Mouse (Mus musculus) liver, embryonic 13.5 days (tissue): Measurements from ENCODE around the gene Prkca. TPM values are rescaled to one million over a fixed set of nuclear protein-coding genes. Genes with fewer than 3 reads are reported as not detected.
"Not testable (repeated sequence)": the region's sequence is repeated elsewhere in the genome, so short reads cannot be mapped to it uniquely, and the experiment has no call there.

Experiments
- ATAC-seq: fragments of 200-750 bp; cut with Nextera tagmentation; 2 replicates; pipeline ENCODE4 v1.8.0; 2017; ENCODE audit warnings: low read depth, mild to moderate bottlenecking, moderate number of reproducible peaks, moderate library complexity
- DNase-seq: peaks from one replicate; pipeline ENCODE4 v3.0.0; 2022
- H3K27ac ChIP-seq: fragments of 300-500 bp; sonication (generic); 2 replicates; pipeline ENCODE4 v1.5.1; 2015; ENCODE audit warnings: moderate library complexity, mild to moderate bottlenecking, inconsistent platforms
- H3K27me3 ChIP-seq: fragments of 300-500 bp; sonication (generic); 2 replicates; pipeline ENCODE4 v1.6.1; 2015; ENCODE audit warnings: mild to moderate bottlenecking, inconsistent platforms
- H3K36me3 ChIP-seq: fragments of 300-500 bp; sonication (generic); 2 replicates; pipeline ENCODE4 v1.6.1; 2015; ENCODE audit warnings: mild to moderate bottlenecking, inconsistent platforms
- H3K4me1 ChIP-seq: fragments of 300-500 bp; sonication (generic); replicated peaks from 2 replicates; pipeline ENCODE4 v1.6.1; 2015; ENCODE audit warnings: inconsistent platforms
- H3K4me2 ChIP-seq: fragments of 300-500 bp; sonication (generic); 2 replicates; pipeline ENCODE4 v1.6.1; 2015; ENCODE audit warnings: inconsistent platforms, mild to moderate bottlenecking, moderate library complexity
- H3K4me3 ChIP-seq: fragments of 300-500 bp; sonication (generic); replicated peaks from 2 replicates; pipeline ENCODE4 v1.5.1; 2015; ENCODE audit warnings: mild to moderate bottlenecking, inconsistent platforms
- H3K9ac ChIP-seq: fragments of 300-500 bp; sonication (generic); 2 replicates; pipeline ENCODE4 v1.6.1; 2015; ENCODE audit warnings: mild to moderate bottlenecking, inconsistent platforms
- H3K9me3 ChIP-seq: fragments of 300-500 bp; sonication (generic); replicated peaks from 2 replicates; pipeline ENCODE4 v1.6.1; 2016; ENCODE audit warnings: inconsistent platforms
- WGBS: fragments of 180-500 bp; shearing (Covaris S2); methylation state at CpG from one replicate; pipeline ENCODE4 v1.1.7; 2015; ENCODE audit not compliant: insufficient replicate concordance; 5-methylcytosine and 5-hydroxymethylcytosine counted together
- polyA plus RNA-seq: library from polyadenylated mRNA; unstranded; fragments of >200 nt; fragmentation: Nextera tagmentation; extraction: Ambion mirVana; gene quantifications from 2 replicates; pipeline ENCODE4 v1.2.1, GENCODE M21; 2015

Prkca gene
- polyA plus RNA-seq, 1 experiment from 2014 or later: 1.9 TPM

DNA sequence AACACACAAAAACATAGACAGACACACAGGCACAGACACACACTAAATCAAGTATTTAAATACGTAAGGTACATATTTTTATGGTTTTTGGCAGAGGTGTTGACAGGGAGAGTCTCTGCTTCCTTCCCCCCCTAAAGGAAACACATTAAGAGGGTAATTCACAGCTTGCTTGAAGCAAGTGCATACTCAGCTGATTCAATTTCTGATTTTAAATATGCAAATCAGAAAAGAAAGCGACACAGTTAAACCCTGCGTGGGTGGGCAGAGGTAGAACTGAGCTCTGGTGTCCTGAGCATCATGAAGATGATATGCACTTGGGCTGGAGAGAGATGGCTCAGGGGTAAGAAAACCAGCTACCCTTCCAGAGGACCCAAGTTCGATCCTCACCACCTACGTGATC lies 248.9 kb downstream of the Prkca start:
- Histone ChIP-seq H3K27ac (no peak overlapping the region), H3K4me1 (peaks cover 10% of the 10 kb centered on the region; the same call in 1 of the 2 replicates), H3K9ac (no peak overlapping the region), H3K4me3 (no peak overlapping the region), H3K9me3 (no peaks in the 10 kb centered on the region), H3K36me3 (no peaks in the 10 kb centered on the region), H3K27me3 (no peaks in the 10 kb centered on the region), H3K4me2 (no peak overlapping the region)
- DNase-seq (no peak), ATAC-seq (no peak)
- 84% methylated on average over 5 of the region's 5 CpGs for WGBS

DNA sequence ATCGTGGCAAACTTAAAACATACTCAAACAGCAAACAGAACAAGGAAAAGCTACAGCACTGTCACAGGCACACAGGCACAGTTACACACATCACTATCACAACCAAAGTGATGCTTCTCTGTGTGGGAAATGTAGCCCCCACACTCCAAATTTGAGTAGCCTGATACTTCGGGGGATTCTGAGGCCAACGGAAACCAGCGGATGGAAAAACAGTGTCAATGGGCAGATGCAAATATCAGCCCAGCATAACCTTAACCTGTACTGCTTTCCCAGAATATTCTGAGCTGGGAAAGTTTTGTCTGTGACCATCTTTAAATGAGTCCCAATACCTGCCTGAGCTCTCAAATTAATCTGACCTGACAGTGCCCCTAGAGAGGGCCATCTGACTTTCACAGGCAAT lies 250.5 kb downstream of the Prkca start:
- no peak for DNase-seq
- Histone ChIP-seq H3K4me3 (no peak overlapping the region), H3K9ac (no peak overlapping the region), H3K27me3 (no peaks in the 10 kb centered on the region), H3K27ac (no peak overlapping the region), H3K4me1 (peaks cover 3% of the 10 kb centered on the region; the same call in 1 of the 2 replicates), H3K4me2 (no peak overlapping the region), H3K36me3 (no peaks in the 10 kb centered on the region), H3K9me3 (no peaks in the 10 kb centered on the region)
- ATAC-seq: no peak
- WGBS: 83% methylated on average over 4 of the region's 4 CpGs

DNA sequence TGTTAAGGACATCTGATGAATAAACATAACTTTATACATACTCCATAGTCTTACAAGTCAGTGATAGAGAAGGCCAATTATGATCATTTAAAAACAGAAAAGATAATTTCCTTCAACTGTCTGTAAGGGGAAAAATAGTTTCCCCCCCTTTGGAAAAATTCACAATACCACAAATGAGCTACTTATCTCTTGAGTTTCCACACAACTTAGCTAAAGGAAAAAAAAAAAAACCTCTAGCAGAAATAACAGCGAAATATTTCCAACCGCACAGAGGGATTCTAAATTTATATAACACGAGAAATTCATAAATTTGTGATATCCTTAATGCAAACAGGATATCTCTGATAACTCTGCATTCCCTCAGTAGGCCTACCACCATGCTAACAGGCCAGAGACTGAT lies 252.5 kb downstream of the Prkca start:
- Histone ChIP-seq H3K4me2 (no peak overlapping the region), H3K27me3 (no peaks in the 10 kb centered on the region), H3K4me3 (no peak overlapping the region), H3K9me3 (no peaks in the 10 kb centered on the region), H3K27ac (no peak overlapping the region), H3K36me3 (no peaks in the 10 kb centered on the region), H3K4me1 (no peaks in the 10 kb centered on the region), H3K9ac (no peak overlapping the region)
- no peak for DNase-seq
- no peak for ATAC-seq
- 78% methylated on average over 3 of the region's 3 CpGs for WGBS

DNA sequence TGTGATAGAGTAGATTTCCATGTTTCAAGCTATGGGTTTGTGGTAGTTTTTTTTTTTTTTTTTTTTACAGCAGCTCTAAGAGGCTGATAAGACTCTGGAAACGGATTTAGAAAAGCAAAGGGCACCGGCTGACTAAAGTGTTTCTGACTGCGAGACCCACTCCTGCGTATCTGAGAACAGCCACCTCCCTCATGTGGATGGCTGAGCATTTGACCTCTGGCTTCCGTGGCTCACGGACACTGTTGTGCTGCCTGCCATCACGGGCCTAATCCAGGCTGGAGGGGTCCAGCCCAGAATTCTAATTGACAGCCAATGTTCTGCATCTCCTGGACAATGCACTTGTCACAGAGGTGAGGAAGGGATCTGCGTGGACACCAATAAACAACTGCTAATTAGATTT lies 253.0 kb downstream of the Prkca start:
- no peaks in the 10 kb centered on the region for H3K4me1 ChIP-seq
- no peaks in the 10 kb centered on the region for H3K27me3 ChIP-seq
- no peak overlapping the region for H3K4me3 ChIP-seq
- H3K36me3 ChIP-seq: no peaks in the 10 kb centered on the region
- DNase-seq: no peak
- H3K9me3 ChIP-seq: no peaks in the 10 kb centered on the region
- no peak for ATAC-seq
- H3K27ac ChIP-seq: no peak overlapping the region
- no peak overlapping the region for H3K4me2 ChIP-seq
- no peak overlapping the region for H3K9ac ChIP-seq
- 56% methylated on average over 8 of the region's 8 CpGs for WGBS

DNA sequence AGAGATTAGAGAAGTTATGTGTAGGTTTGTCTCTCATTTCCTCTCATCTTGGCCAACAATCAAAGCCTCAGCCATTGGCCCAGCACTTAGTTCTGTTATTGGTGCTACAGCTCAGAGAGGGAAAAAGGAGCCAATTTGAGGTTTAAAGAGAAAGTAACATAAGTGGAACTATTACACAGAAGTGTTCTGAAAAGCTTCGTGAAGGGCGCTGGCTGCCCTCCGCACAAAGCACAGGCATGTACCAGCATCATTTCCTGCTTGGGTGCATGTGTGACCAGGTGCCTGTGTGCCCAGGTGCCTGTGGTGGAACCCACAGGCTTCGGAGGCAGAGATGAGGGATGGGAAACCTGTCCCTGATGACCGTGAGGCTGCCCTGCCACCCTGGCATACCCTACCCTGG lies 255.7 kb downstream of the Prkca start:
- WGBS: 74% methylated on average over 5 of the region's 5 CpGs
- ATAC-seq: no peak

DNA sequence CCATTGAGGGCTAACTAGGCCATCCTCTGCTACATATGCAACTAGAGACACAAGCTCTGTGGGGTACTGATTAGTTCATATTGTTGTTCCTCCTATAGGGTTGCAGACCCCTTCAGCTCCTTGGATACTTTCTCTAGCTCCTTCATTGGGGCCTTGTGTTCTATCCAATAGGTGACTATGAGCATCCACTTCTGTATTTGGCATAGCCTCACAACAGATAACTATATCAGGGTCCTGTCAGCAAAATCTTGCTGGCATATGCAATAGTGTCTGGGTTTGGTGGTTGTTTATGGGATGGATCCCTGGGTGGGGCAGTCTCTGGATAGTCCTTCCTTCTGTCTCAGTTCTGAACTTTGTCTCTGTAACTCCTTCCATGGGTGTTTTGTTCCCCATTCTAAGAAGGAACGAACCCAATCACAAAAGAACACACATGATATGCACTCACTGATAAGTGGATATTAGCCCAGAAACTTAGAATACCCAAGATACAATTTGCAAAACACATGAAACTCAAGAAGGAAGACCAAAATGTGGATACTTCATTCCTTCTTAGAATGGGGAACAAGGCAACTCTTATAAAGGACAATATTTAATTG lies 256.5 kb downstream of the Prkca start:
- not testable (repeated sequence) for H3K36me3 ChIP-seq, DNase-seq, ATAC-seq, H3K9me3 ChIP-seq, H3K4me2 ChIP-seq, H3K4me1 ChIP-seq, H3K27me3 ChIP-seq, H3K27ac ChIP-seq, H3K4me3 ChIP-seq, H3K9ac ChIP-seq
- 41% methylated on average over 1 of the region's 1 CpGs for WGBS

More for the DNA sequence above, 255.7 kb downstream of the Prkca start:
- Histone ChIP-seq H3K9me3 (no peaks in the 10 kb centered on the region), H3K36me3 (no peaks in the 10 kb centered on the region), H3K27me3 (no peaks in the 10 kb centered on the region), H3K4me2 (no peak overlapping the region), H3K4me3 (no peak overlapping the region), H3K4me1 (no peaks in the 10 kb centered on the region), H3K27ac (no peak overlapping the region), H3K9ac (no peak overlapping the region)
- no peak for DNase-seq

DNA sequence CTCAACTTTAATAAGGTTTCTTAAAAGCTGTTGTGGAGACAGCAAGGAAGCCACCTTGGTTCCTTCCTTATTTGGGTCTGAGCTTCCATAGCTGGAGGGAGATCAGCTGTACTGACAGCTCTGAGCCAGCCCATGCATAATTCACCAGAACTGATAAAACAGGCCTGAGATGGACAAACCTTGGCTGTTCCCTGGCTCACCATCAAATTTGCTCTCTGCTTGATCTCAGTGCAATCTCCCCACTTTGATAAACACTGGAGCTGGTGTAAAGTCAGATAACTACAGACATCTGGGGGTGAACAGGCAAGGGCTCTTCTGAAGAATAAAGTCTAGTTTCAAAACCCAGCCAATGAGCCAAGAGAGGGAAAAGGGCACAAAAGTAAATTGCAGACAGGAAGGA lies 261.1 kb downstream of the Prkca start:
- Histone ChIP-seq H3K27me3 (no peaks in the 10 kb centered on the region), H3K27ac (no peak overlapping the region), H3K4me1 (no peaks in the 10 kb centered on the region), H3K4me2 (no peak overlapping the region), H3K36me3 (no peaks in the 10 kb centered on the region), H3K4me3 (no peak overlapping the region), H3K9ac (no peak overlapping the region), H3K9me3 (no peaks in the 10 kb centered on the region)
- no peak for ATAC-seq
- DNase-seq: no peak

DNA sequence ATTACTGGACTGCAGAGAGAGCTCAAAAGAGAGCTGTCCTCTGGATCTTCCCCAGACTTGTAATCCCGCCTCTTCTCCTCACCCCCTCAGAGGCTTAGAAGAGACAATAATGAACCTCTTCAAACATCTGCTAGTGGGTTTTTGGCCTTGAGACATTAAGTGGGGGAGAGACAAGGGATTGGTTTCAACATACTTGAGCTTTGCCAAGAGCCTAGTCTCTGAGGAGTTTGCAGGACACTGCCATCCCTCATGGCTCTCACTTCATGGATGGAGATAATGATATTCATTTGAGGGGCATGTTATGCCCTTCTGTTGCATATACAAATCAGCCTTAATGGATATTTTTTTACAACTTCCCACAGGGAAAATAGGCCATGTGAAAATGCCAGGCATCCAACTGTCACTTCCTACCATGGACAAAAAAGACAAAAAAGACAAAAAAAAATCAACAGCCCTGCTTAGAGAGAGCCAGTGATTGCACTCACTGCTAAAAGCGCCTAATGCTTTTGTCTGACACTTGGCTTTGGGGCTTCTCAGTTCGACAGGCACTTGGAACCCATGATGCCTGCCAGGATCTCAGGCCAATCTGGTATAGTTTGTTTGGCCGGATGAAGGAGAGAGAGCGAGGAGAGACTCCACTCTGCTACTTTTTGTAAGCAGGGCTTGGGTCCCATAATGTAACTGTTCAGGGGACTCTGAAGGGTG lies 263.6 kb downstream of the Prkca start:
- Histone ChIP-seq H3K4me1 (no peaks in the 10 kb centered on the region), H3K4me2 (no peak overlapping the region), H3K9me3 (no peaks in the 10 kb centered on the region), H3K27me3 (no peaks in the 10 kb centered on the region), H3K36me3 (no peaks in the 10 kb centered on the region), H3K9ac (no peak overlapping the region), H3K27ac (no peak overlapping the region), H3K4me3 (no peak overlapping the region)
- no peak for ATAC-seq
- WGBS: 72% methylated on average over 5 of the region's 5 CpGs
- DNase-seq: no peak

DNA sequence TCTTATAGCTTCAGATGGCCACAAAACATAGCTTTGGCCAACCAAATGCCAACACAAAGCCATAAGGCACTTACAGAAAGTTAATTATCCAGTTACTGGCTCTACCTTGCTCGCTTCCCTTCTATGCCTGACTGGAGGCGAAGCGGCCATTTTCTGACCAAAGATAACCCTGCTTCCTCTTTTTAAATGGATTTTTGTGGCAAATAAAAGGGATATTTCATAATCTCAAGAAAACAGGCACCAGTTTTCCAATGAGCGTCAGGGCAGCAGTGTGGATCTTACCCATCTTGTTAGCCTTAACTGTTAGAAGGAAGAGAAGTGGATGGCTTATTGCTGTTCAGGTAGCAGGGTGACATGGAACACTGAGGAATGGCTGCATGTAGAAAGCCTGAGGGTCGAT lies 264.3 kb downstream of the Prkca start:
- no peak for DNase-seq
- 54% methylated on average over 5 of the region's 5 CpGs for WGBS
- H3K27me3 ChIP-seq: no peaks in the 10 kb centered on the region
- H3K4me3 ChIP-seq: no peak overlapping the region
- H3K27ac ChIP-seq: no peak overlapping the region
- H3K4me1 ChIP-seq: no peaks in the 10 kb centered on the region
- no peak overlapping the region for H3K4me2 ChIP-seq
- no peak for ATAC-seq
- H3K9ac ChIP-seq: no peak overlapping the region
- no peaks in the 10 kb centered on the region for H3K9me3 ChIP-seq
- H3K36me3 ChIP-seq: no peaks in the 10 kb centered on the region

DNA sequence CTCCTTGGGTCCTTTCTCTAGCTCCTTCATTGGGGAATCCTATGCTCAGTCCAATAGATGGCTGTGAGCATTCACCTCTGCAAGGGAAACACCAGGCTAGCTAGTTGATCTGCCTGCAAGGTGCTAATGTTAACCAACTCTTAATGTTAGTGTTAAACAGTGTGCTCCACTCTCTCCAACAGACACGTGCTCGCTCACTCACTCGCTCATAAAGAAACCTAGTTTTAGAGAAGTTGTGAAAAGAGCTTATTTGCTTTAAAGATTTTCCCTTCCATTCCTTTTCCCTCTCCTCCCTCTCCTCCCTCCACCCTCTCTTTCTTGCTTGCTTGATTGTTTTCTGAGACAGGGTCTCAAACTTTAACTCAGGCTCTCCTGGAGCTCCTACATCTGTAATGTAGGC lies 266.2 kb downstream of the Prkca start:
- no peak overlapping the region for H3K27ac ChIP-seq
- H3K4me2 ChIP-seq: no peak overlapping the region
- no peaks in the 10 kb centered on the region for H3K27me3 ChIP-seq
- no peak overlapping the region for H3K9ac ChIP-seq
- no peak for DNase-seq
- no peak overlapping the region for H3K4me3 ChIP-seq
- no peaks in the 10 kb centered on the region for H3K36me3 ChIP-seq
- 80% methylated on average over 3 of the region's 3 CpGs for WGBS
- H3K4me1 ChIP-seq: no peaks in the 10 kb centered on the region
- no peak for ATAC-seq
- H3K9me3 ChIP-seq: no peaks in the 10 kb centered on the region

DNA sequence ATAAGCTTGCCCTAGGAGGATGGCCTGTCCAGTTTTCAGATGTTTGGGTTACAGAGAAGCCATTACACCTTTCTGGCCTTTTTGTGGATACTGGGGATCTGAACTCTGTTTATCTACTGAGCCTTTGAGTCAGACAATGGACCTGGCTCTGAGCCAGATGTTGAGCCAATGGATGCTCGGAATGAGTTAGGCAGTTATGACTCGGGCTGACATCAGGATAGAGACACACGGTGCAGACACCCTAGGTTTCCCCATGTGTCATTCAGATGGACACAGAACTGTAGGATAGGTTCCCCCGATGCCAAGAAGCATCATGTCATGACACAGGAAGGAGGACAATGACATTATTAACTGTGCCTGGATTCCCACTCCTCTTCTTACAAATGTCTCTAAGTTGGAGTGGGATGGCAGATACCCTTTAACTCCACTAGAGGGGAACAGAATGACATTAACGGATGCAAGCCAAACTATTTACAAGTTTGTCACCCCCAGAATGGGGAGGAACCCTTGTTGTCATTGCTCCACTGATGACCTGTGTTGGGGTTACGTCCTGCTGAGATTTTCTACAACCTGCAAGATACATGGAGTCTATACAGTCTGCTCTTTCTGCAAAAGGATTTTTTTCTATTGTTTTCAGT lies 271.0 kb downstream of the Prkca start:
- no peaks in the 10 kb centered on the region for H3K36me3 ChIP-seq
- no peak overlapping the region for H3K4me3 ChIP-seq
- no peak overlapping the region for H3K4me2 ChIP-seq
- H3K9ac ChIP-seq: no peak overlapping the region
- ATAC-seq: no peak
- H3K27ac ChIP-seq: no peak overlapping the region
- H3K27me3 ChIP-seq: no peaks in the 10 kb centered on the region
- 59% methylated on average over 6 of the region's 6 CpGs for WGBS
- no peaks in the 10 kb centered on the region for H3K4me1 ChIP-seq
- no peaks in the 10 kb centered on the region for H3K9me3 ChIP-seq
- DNase-seq: no peak

DNA sequence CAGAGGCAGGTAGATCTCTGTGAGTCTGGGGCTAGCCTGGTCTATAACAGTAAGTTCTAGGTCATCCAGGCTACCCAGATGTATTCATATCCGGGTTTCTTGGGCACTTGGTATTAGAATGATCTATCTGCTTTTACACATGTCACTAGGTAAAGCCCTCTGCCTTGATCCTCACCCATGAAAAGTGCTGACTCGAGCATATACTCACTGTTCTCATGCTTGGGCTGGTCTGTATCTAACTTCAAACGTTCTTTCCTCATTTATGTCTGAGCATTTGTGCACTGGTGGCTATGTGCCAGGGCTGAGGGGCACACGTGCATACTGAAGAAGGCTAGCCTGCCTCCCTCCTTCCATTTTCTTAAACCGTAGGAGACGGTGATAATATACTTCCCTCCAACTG lies 272.5 kb downstream of the Prkca start:
- Histone ChIP-seq H3K9ac (no peak overlapping the region), H3K27ac (no peak overlapping the region), H3K4me3 (no peak overlapping the region), H3K4me1 (no peaks in the 10 kb centered on the region), H3K27me3 (no peaks in the 10 kb centered on the region), H3K36me3 (no peaks in the 10 kb centered on the region), H3K9me3 (no peaks in the 10 kb centered on the region), H3K4me2 (no peak overlapping the region)
- no peak for ATAC-seq
- no peak for DNase-seq
- 61% methylated on average over 6 of the region's 6 CpGs for WGBS
